Mouse (Mus musculus): Measurements from ENCODE around the gene Sprr2a3. TPM values are rescaled to one million over a fixed set of nuclear protein-coding genes. Genes with fewer than 3 reads are reported as not detected.
A peak's percentile ranks its signal among the peaks of the same experiment; 100 is the strongest.
"Not testable (repeated sequence)": the region's sequence is repeated elsewhere in the genome, so short reads cannot be mapped to it uniquely, and the experiment has no call there.

Gene Sprr2a3
- polyA plus RNA-seq (2014; fragmentation: Nextera tagmentation; extraction: Ambion mirVana), result 3.8 and 6.4 TPM in 2 replicates

GRCm38 (mm10) chr3:92285101-92285500, at the start of gene Sprr2a3:
Gene Sprr2a3, plus strand, starts transcription at chr3:92285417.
- H3K9me3 ChIP-seq (ENCODE audit: control insufficient read depth, low read length); H3K4me3 ChIP-seq (ENCODE audit: low read depth, low read length); H3K36me3 ChIP-seq (ENCODE audit: control insufficient read depth, insufficient read depth, low read length); H3K9ac ChIP-seq (ENCODE audit: low read length); H3K27me3 ChIP-seq (replicated peaks; ENCODE audit: control insufficient read depth, insufficient read depth, low read length); H3K4me1 ChIP-seq (replicated peaks; ENCODE audit: control insufficient read depth, insufficient read depth, low read length); H3K27ac ChIP-seq (ENCODE audit: low read depth); DNase-seq (ENCODE audit: low spot score); ATAC-seq (replicated peaks; ENCODE audit: low FRiP score, low TSS enrichment, low read depth); H3K4me2 ChIP-seq (ENCODE audit: low read length): not testable (repeated sequence)
- 88% methylated on average over 1 of the region's 1 CpGs for WGBS

GRCm38 (mm10) chr3:92236463-92237189, 48.6 kb upstream of the Sprr2a3 start:
- not testable (repeated sequence) for H3K9ac ChIP-seq (ENCODE audit: low read length); H3K4me2 ChIP-seq (ENCODE audit: low read length); H3K36me3 ChIP-seq (ENCODE audit: control insufficient read depth, insufficient read depth, low read length); H3K4me1 ChIP-seq (replicated peaks; ENCODE audit: control insufficient read depth, insufficient read depth, low read length); H3K9me3 ChIP-seq (ENCODE audit: control insufficient read depth, low read length); H3K27ac ChIP-seq (ENCODE audit: low read depth); DNase-seq (ENCODE audit: low spot score); H3K27me3 ChIP-seq (replicated peaks; ENCODE audit: control insufficient read depth, insufficient read depth, low read length); H3K4me3 ChIP-seq (ENCODE audit: low read depth, low read length)
- ATAC-seq (replicated peaks; ENCODE audit: low FRiP score, low TSS enrichment, low read depth), result peak; percentile 57
- WGBS, result no CpG with 5 or more reads among the region's 5 CpGs

- not testable (repeated sequence) for H3K27me3 ChIP-seq (replicated peaks; ENCODE audit: control insufficient read depth, insufficient read depth, low read length); DNase-seq (ENCODE audit: low spot score); H3K4me2 ChIP-seq (ENCODE audit: low read length); H3K27ac ChIP-seq (ENCODE audit: low read depth); ATAC-seq (replicated peaks; ENCODE audit: low FRiP score, low TSS enrichment, low read depth); H3K4me1 ChIP-seq (replicated peaks; ENCODE audit: control insufficient read depth, insufficient read depth, low read length); H3K4me3 ChIP-seq (ENCODE audit: low read depth, low read length); H3K9ac ChIP-seq (ENCODE audit: low read length); H3K9me3 ChIP-seq (ENCODE audit: control insufficient read depth, low read length); H3K36me3 ChIP-seq (ENCODE audit: control insufficient read depth, insufficient read depth, low read length)
Observed at GRCm38 (mm10) chr3:92238736-92239135, 46.5 kb upstream of the Sprr2a3 start.

GRCm38 (mm10) chr3:92239197-92239596, 46.0 kb upstream of the Sprr2a3 start:
- not testable (repeated sequence) for H3K9me3 ChIP-seq (ENCODE audit: control insufficient read depth, low read length); H3K4me1 ChIP-seq (replicated peaks; ENCODE audit: control insufficient read depth, insufficient read depth, low read length); H3K27me3 ChIP-seq (replicated peaks; ENCODE audit: control insufficient read depth, insufficient read depth, low read length); H3K36me3 ChIP-seq (ENCODE audit: control insufficient read depth, insufficient read depth, low read length); DNase-seq (ENCODE audit: low spot score); H3K27ac ChIP-seq (ENCODE audit: low read depth); H3K4me3 ChIP-seq (ENCODE audit: low read depth, low read length); H3K9ac ChIP-seq (ENCODE audit: low read length); H3K4me2 ChIP-seq (ENCODE audit: low read length); ATAC-seq (replicated peaks; ENCODE audit: low FRiP score, low TSS enrichment, low read depth)
- WGBS, result no CpG with 5 or more reads among the region's 1 CpGs

DNA sequence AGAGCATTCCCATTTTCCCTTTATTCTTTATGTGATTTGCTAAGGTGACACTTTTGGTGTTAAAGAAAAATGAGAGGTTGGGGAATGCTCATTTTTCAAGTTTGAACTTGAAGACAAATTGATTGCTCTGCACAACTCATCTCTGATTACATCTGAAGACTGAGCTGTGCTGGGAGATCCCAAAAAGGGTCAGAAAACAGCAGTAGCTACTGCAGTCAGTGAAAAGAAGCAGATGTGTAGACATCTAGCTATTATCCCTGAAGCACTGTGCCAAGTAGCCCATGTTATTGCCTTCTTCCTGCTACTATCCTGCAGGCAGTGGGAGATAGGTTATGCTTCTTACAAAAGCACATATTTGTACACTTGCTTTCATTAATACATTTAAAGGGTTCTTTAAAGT, 40.4 kb upstream of the Sprr2a3 start:
- H3K27me3 ChIP-seq (replicated peaks; ENCODE audit: control insufficient read depth, insufficient read depth, low read length); H3K36me3 ChIP-seq (ENCODE audit: control insufficient read depth, insufficient read depth, low read length); H3K9me3 ChIP-seq (ENCODE audit: control insufficient read depth, low read length); DNase-seq (ENCODE audit: low spot score); H3K4me2 ChIP-seq (ENCODE audit: low read length); H3K4me1 ChIP-seq (replicated peaks; ENCODE audit: control insufficient read depth, insufficient read depth, low read length); H3K27ac ChIP-seq (ENCODE audit: low read depth); H3K4me3 ChIP-seq (ENCODE audit: low read depth, low read length); ATAC-seq (replicated peaks; ENCODE audit: low FRiP score, low TSS enrichment, low read depth); H3K9ac ChIP-seq (ENCODE audit: low read length): not testable (repeated sequence)

- H3K4me1 ChIP-seq (replicated peaks; ENCODE audit: control insufficient read depth, insufficient read depth, low read length); H3K4me3 ChIP-seq (ENCODE audit: low read depth, low read length); H3K4me2 ChIP-seq (ENCODE audit: low read length); H3K36me3 ChIP-seq (ENCODE audit: control insufficient read depth, insufficient read depth, low read length); DNase-seq (ENCODE audit: low spot score); H3K27ac ChIP-seq (ENCODE audit: low read depth); H3K9me3 ChIP-seq (ENCODE audit: control insufficient read depth, low read length); H3K9ac ChIP-seq (ENCODE audit: low read length); H3K27me3 ChIP-seq (replicated peaks; ENCODE audit: control insufficient read depth, insufficient read depth, low read length): not testable (repeated sequence)
- ATAC-seq (replicated peaks; ENCODE audit: low FRiP score, low TSS enrichment, low read depth), result peak; percentile 80
- WGBS, result no CpG with 5 or more reads among the region's 10 CpGs
Observed at GRCm38 (mm10) chr3:92246245-92246644, 39.0 kb upstream of the Sprr2a3 start.

GRCm38 (mm10) chr3:92248494-92248893, 36.7 kb upstream of the Sprr2a3 start:
- H3K4me3 ChIP-seq (ENCODE audit: low read depth, low read length); ATAC-seq (replicated peaks; ENCODE audit: low FRiP score, low TSS enrichment, low read depth); H3K27ac ChIP-seq (ENCODE audit: low read depth); H3K27me3 ChIP-seq (replicated peaks; ENCODE audit: control insufficient read depth, insufficient read depth, low read length); H3K4me2 ChIP-seq (ENCODE audit: low read length); H3K4me1 ChIP-seq (replicated peaks; ENCODE audit: control insufficient read depth, insufficient read depth, low read length); H3K9me3 ChIP-seq (ENCODE audit: control insufficient read depth, low read length); H3K9ac ChIP-seq (ENCODE audit: low read length); DNase-seq (ENCODE audit: low spot score); H3K36me3 ChIP-seq (ENCODE audit: control insufficient read depth, insufficient read depth, low read length): not testable (repeated sequence)

GRCm38 (mm10) chr3:92250450-92250849, 34.8 kb upstream of the Sprr2a3 start:
- H3K4me2 ChIP-seq (ENCODE audit: low read length); H3K4me1 ChIP-seq (replicated peaks; ENCODE audit: control insufficient read depth, insufficient read depth, low read length); H3K27me3 ChIP-seq (replicated peaks; ENCODE audit: control insufficient read depth, insufficient read depth, low read length); H3K9ac ChIP-seq (ENCODE audit: low read length); H3K36me3 ChIP-seq (ENCODE audit: control insufficient read depth, insufficient read depth, low read length); H3K9me3 ChIP-seq (ENCODE audit: control insufficient read depth, low read length); H3K4me3 ChIP-seq (ENCODE audit: low read depth, low read length); H3K27ac ChIP-seq (ENCODE audit: low read depth); DNase-seq (ENCODE audit: low spot score): not testable (repeated sequence)
- WGBS, result 89% methylated on average over 1 of the region's 2 CpGs
- ATAC-seq (replicated peaks; ENCODE audit: low FRiP score, low TSS enrichment, low read depth), result peak; percentile 32; the same call in 1 of the 2 replicates

- ATAC-seq (replicated peaks; ENCODE audit: low FRiP score, low TSS enrichment, low read depth), result peak; percentile 33; the same call in 1 of the 2 replicates
- not testable (repeated sequence) for H3K4me3 ChIP-seq (ENCODE audit: low read depth, low read length); H3K4me1 ChIP-seq (replicated peaks; ENCODE audit: control insufficient read depth, insufficient read depth, low read length); H3K36me3 ChIP-seq (ENCODE audit: control insufficient read depth, insufficient read depth, low read length); H3K9ac ChIP-seq (ENCODE audit: low read length); H3K27ac ChIP-seq (ENCODE audit: low read depth); H3K9me3 ChIP-seq (ENCODE audit: control insufficient read depth, low read length); H3K27me3 ChIP-seq (replicated peaks; ENCODE audit: control insufficient read depth, insufficient read depth, low read length); H3K4me2 ChIP-seq (ENCODE audit: low read length); DNase-seq (ENCODE audit: low spot score)
- no CpG with 5 or more reads among the region's 8 CpGs for WGBS
Observed at GRCm38 (mm10) chr3:92253860-92254259, 31.4 kb upstream of the Sprr2a3 start.
